Mouse (Mus musculus): ENCODE results near the gene Prss36. TPM values are rescaled to one million over a fixed set of nuclear protein-coding genes. Genes with fewer than 3 reads are reported as not detected.

Gene Prss36
- 7.9 and 10.1 TPM in 2 replicates for polyA plus RNA-seq (2015; fragmentation: Nextera tagmentation; extraction: Ambion mirVana)

DNA sequence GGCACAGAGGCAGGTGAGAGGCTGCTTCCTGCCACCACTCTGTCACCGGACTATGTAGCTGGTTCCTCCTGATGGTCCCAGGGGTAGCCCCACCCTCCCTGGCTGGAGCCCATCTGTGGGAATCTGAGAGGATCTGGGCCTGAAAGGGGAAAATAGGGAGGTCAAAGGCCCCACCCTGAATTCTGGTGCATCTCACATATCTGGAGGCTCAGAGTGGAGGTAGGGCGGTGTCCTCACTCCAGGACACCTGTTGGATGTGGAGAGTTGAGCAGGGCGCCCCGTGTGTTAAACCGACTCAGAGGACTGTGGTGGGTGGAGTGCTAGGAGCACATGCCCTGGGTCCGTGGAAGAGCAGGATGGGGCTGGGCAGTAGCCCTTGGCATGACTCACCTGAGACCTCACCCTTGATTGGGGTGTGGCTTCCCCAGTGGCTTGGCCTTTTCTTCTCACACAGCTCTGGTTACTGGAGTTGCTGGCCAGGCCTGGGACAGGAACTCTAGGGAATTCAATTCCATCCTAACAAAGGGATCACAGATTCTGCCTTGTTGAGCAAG lies at the start of gene Prss36:
TSS of gene Prss36 (minus strand) at position 256 of the 554 bp plus-strand sequence.
- ATAC-seq, result no peak
- 83% methylated on average over 6 of the region's 6 CpGs for WGBS
- no peaks in the 10 kb centered on the region for H3K9me3 ChIP-seq (replicated peaks)
- H3K4me3 ChIP-seq, result no peak within 1 kb of the TSS
- H3K4me2 ChIP-seq, result no peak within 1 kb of the TSS
- no peak within 1 kb of the TSS for H3K27ac ChIP-seq
- H3K4me1 ChIP-seq, result no peaks in the 10 kb centered on the region
- H3K9ac ChIP-seq, result no peak within 1 kb of the TSS
- H3K27me3 ChIP-seq, result peaks cover 40% of the 10 kb centered on the region
- H3K36me3 ChIP-seq (ENCODE audit: poor library complexity, severe bottlenecking), result no peaks in the 10 kb centered on the region

DNA sequence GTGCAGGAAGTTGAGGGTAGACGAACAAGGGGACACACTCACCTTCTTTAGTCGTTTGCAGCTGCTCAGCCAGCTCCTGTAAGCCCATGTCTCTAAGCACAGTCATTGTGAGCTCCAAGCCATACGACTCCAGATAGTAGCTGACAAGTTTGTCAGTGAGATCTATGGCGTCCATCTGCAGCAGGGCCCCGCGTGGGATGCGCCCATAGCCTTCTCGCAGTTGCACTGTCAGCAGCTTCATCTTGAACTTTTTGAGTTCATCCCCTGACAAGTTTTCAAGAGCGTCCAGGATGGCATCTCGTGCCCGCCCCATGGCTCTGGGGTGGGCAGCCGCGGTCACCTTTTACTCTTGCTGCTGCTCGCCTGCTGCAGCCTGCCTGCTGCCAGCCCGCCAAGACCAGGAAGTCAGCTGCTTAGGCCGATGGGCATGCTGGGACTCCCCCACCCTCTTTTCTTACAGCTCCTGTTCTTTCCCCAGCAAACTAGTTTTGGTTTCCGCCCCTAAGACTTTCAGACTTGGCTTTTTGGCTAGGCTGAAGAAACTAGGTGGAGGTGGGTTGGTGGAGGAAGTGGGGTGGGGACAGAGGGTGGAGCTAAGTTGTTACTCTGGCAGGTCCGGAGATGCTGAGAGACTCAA lies 46.9 kb upstream of the Prss36 start, which contains the start of gene Pycard:
TSS of gene Pycard (minus strand) at position 527 of the 637 bp plus-strand sequence.
- Histone ChIP-seq H3K9me3 (replicated peaks) (no peaks in the 10 kb centered on the region), H3K36me3 (ENCODE audit: poor library complexity, severe bottlenecking) (peaks cover 23% of the 10 kb centered on the region), H3K4me1 (no peaks in the 10 kb centered on the region), H3K4me3 (no peak within 1 kb of the TSS), H3K9ac (no peak within 1 kb of the TSS), H3K27me3 (no peaks in the 10 kb centered on the region), H3K4me2 (peak within 1 kb of the TSS; percentile 19), H3K27ac (no peak within 1 kb of the TSS)
- WGBS, result 23% methylated on average over 18 of the region's 18 CpGs
- ATAC-seq, result no peak

DNA sequence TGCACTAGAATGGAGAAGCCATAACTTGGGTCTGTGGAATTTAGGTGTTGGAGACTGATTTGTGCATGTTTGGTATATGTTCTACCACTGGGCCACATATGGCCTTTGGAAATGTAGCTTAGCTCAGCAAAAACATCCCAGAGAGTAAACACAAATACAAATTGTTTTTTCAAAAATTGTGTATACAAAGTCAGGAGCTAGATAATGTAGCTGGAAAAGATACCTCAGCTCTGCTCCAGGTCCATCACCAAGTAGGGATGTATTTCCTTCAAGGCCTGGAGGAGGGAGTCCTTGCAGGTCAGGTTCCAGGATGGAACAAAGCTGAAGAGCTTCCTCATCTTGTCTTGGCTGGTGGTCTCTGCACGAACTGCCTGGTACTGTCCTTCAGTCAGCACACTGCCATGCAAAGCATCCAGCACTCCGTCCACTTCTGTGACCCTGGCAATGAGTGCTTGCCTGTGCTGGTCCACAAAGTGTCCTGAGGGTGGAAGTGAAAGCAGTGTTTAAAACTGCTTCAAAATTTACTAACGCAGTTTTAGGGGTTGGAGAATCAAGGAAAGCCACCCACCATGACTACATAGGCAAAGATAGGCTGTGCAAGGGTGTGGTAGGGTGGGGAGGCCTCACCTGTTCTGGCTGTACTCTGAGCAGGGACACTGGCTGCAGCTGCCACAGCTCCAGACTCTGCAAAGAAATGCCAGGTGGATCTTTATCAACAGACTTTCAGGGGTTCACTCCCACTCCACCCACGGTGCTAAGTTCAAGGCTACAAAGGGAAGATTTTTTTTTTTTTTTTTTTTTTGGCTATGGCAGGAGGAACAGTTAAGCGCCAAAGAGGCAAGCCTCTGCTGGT lies 46.2 kb upstream of the Prss36 start:
- Histone ChIP-seq H3K27ac (no peak overlapping the region), H3K4me1 (no peaks in the 10 kb centered on the region), H3K4me2 (no peak overlapping the region), H3K27me3 (no peaks in the 10 kb centered on the region), H3K4me3 (no peak overlapping the region), H3K9ac (no peak overlapping the region), H3K36me3 (ENCODE audit: poor library complexity, severe bottlenecking) (peaks cover 30% of the 10 kb centered on the region), H3K9me3 (replicated peaks) (no peaks in the 10 kb centered on the region)
- no peak for ATAC-seq
- 43% methylated on average over 5 of the region's 5 CpGs for WGBS

DNA sequence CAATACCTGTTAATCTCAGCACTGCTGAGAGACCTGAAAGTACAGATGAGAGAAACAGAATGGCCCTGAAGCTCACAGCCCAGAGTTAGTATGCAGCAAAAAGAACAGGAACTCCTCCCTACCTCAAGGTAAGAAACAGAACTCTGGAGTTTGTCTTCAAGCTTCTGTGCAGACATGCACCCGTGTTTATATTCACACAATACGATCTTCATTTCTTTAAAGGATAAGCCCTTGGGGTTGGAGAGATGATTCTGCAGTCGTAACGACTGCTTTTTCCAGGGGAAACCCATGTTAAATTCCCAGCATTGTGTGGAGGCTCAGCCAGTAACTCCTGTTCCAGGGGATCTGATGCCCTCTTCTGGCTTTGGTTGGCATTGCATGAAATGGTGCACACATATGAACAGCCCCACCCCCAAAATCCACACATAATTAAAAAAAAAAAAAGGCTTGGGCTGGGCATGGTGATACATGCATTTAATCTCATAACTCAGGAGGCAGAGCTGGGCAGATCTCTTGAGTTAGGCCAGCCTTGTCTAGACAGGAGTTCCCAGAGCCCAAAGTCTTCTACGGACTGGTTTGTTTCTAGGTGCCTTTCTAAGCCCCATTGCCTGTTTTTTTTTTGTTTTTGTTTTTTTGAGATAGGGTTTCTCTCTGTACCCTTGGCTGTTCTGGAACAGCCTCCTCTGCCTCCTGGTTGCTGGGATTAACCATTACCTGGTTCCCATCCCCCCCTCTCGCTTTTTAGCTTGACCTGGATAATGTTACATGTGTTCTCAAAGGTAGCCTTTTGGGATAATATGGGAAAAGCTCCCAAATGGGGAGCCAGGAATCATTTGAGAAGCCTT lies 45.3 kb upstream of the Prss36 start:
- Histone ChIP-seq H3K36me3 (ENCODE audit: poor library complexity, severe bottlenecking) (peaks cover 39% of the 10 kb centered on the region), H3K4me3 (no peak overlapping the region), H3K9ac (no peak overlapping the region), H3K27ac (no peak overlapping the region), H3K4me1 (no peaks in the 10 kb centered on the region), H3K9me3 (replicated peaks) (no peaks in the 10 kb centered on the region), H3K27me3 (no peaks in the 10 kb centered on the region), H3K4me2 (no peak overlapping the region)
- 53% methylated on average over 6 of the region's 6 CpGs for WGBS
- ATAC-seq, result peak; percentile 77

DNA sequence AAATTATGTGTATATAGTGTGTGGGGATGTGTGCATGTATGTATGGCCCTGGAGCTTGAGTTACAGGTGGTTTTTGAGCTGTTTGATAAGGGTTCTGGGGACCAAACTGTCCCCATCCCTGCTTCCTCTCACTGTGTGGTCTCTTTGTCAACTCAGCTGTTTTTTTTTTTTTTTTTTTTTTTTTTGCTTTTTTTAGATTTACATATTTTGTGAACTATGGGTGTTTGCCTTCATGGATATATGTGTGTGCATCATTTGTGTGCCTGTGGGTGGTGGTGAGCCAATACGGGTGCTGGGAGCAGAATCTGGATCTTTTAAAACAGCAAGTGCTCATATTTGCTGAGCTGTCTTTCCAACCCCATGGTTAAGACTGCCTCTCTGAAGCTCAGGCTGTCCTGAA lies 42.4 kb upstream of the Prss36 start:
- peaks cover 68% of the 10 kb centered on the region for H3K36me3 ChIP-seq (ENCODE audit: poor library complexity, severe bottlenecking)
- H3K4me1 ChIP-seq, result no peaks in the 10 kb centered on the region
- no peak overlapping the region for H3K4me3 ChIP-seq
- no peak overlapping the region for H3K27ac ChIP-seq
- no peak overlapping the region for H3K9ac ChIP-seq
- H3K4me2 ChIP-seq, result no peak overlapping the region
- H3K27me3 ChIP-seq, result no peaks in the 10 kb centered on the region
- WGBS, result 100% methylated on average over 1 of the region's 1 CpGs
- ATAC-seq, result no peak
- H3K9me3 ChIP-seq (replicated peaks), result no peaks in the 10 kb centered on the region

DNA sequence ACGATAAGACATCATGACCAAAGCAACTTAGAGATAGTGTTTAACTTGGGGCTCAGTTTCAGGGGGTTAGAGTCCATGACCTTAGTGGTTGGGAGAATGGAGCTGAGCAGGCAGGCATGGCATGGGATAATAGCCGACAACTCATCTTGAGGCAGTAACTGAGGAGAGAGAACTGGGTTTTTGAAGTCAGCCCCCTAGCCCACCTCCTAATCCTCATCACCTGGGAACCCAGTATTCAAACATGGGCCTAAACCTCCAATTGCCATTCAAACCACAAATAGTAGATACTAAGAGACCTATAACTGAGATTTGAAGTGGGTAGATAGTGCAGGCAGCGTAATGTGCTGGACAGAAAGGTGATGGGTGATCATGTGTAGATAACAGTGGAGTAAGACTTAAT lies 34.1 kb upstream of the Prss36 start:
- WGBS, result 95% methylated on average over 3 of the region's 3 CpGs
- Histone ChIP-seq H3K4me2 (no peak overlapping the region), H3K27me3 (no peaks in the 10 kb centered on the region), H3K36me3 (ENCODE audit: poor library complexity, severe bottlenecking) (peaks cover 99% of the 10 kb centered on the region), H3K9me3 (replicated peaks) (no peaks in the 10 kb centered on the region), H3K4me3 (no peak overlapping the region), H3K27ac (no peak overlapping the region), H3K4me1 (no peaks in the 10 kb centered on the region), H3K9ac (no peak overlapping the region)
- no peak for ATAC-seq

DNA sequence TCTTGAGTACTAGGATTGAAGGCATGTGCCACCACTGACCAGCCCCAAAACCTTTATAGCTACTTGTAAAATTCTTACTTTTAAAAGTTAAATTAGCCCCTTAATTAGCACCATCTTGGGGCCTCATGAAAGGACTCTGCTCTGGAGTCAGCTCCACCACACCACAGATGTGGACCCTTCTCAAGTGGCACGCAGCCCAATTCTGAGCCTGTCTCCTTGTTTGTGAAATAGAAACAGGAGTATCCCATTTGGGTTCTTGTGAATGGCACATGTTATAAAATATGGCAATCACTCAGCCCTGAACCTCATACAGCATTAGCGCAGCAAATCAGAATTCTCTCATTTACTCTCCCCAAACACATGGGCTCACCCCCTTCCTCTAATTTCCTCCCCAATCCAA lies 32.3 kb upstream of the Prss36 start:
- peaks cover 5% of the 10 kb centered on the region for H3K4me1 ChIP-seq
- H3K4me2 ChIP-seq, result no peak overlapping the region
- no peaks in the 10 kb centered on the region for H3K27me3 ChIP-seq
- 94% methylated on average over 2 of the region's 2 CpGs for WGBS
- H3K9ac ChIP-seq, result no peak overlapping the region
- H3K9me3 ChIP-seq (replicated peaks), result no peaks in the 10 kb centered on the region
- H3K36me3 ChIP-seq (ENCODE audit: poor library complexity, severe bottlenecking), result peaks cover 99% of the 10 kb centered on the region
- no peak overlapping the region for H3K4me3 ChIP-seq
- no peak overlapping the region for H3K27ac ChIP-seq
- no peak for ATAC-seq

DNA sequence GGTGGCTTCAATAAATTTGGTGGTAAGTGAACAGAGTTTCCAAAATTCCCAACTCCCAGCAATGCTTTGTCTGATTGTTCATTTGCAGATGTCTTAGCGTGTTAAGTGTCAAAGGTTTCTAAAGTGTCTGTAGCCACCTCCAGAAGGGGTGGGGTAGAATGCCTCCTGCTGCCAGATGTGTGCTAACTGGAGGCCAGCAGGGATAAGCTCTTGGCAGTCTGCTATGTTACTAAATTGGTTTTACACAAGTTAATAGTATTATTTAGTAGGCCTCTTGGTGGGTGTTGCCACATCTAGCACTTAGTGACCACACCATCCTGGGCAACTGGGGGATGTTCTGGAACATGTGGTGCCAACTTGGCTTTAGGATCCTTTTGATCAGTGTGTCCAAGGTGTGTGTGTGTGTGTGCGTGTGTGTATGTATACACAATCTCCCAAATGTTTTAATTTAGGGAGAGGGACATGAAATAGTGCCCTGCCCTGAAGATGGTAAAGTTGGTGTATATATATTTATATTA lies 27.9 kb upstream of the Prss36 start:
- WGBS, result 86% methylated on average over 2 of the region's 2 CpGs

DNA sequence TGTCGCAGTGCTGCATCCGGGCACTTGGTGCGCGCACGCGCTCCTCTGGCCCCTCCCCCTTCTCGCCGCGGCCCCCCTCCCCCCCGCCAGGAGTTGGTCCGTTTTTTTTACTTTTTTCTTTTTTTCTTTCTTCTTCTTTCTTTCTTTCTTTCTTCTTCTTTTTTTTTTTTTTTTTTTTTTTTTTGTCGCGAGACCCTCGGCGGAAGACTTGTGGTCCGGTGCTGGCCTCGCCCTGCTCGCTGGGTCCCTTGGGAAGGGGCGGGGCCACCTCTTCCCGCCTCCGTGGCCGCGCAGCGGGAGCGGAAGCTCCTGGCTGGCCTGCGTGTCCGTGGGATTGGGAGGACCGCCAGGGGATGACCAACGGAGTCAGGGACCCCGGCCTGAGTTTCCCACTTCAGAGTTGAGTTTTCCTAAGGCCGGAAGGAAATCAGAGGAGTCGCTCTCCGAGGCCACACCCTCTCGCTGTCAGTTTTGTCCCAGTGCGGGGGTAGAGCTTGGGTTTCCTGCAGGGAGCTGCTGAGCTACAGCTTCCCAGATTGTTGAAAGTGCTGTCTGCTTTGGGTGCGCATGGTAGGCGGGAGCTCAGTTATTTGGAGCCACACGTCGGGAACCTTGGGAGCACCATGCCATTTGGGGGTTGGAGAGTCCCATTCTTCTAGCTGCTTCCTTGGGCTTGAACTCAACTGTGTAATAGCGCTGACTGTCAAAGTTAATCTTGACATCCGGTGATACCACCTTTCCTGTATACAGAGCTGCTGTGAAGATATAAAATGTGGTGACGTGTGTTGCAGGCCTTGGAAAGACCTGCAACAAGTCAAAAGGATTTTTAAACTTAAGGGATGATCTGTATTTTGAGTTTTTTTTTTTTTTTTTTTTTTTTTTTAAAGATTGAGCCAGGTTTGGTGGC lies 21.6 kb upstream of the Prss36 start:
- WGBS, result under 1% methylated on average over 39 of the region's 42 CpGs
- H3K36me3 ChIP-seq (ENCODE audit: poor library complexity, severe bottlenecking), result peaks cover 37% of the 10 kb centered on the region
- H3K27me3 ChIP-seq, result no peaks in the 10 kb centered on the region
- H3K9me3 ChIP-seq (replicated peaks), result no peaks in the 10 kb centered on the region
- ATAC-seq, result peak; percentile 32; the same call in 1 of the 2 replicates
- peak overlapping the region; percentile 96 for H3K27ac ChIP-seq
- peaks cover 29% of the 10 kb centered on the region for H3K4me1 ChIP-seq
- H3K4me2 ChIP-seq, result peak overlapping the region; percentile 92
- peak overlapping the region; percentile 98 for H3K4me3 ChIP-seq
- peak overlapping the region; percentile 99 for H3K9ac ChIP-seq

More for the DNA sequence above, 27.9 kb upstream of the Prss36 start:
- Histone ChIP-seq H3K9ac (no peak overlapping the region), H3K27me3 (no peaks in the 10 kb centered on the region), H3K4me2 (no peak overlapping the region), H3K4me3 (no peak overlapping the region), H3K36me3 (ENCODE audit: poor library complexity, severe bottlenecking) (peaks cover 97% of the 10 kb centered on the region), H3K27ac (no peak overlapping the region), H3K4me1 (peaks cover 16% of the 10 kb centered on the region), H3K9me3 (replicated peaks) (no peaks in the 10 kb centered on the region)
- ATAC-seq, result no peak

DNA sequence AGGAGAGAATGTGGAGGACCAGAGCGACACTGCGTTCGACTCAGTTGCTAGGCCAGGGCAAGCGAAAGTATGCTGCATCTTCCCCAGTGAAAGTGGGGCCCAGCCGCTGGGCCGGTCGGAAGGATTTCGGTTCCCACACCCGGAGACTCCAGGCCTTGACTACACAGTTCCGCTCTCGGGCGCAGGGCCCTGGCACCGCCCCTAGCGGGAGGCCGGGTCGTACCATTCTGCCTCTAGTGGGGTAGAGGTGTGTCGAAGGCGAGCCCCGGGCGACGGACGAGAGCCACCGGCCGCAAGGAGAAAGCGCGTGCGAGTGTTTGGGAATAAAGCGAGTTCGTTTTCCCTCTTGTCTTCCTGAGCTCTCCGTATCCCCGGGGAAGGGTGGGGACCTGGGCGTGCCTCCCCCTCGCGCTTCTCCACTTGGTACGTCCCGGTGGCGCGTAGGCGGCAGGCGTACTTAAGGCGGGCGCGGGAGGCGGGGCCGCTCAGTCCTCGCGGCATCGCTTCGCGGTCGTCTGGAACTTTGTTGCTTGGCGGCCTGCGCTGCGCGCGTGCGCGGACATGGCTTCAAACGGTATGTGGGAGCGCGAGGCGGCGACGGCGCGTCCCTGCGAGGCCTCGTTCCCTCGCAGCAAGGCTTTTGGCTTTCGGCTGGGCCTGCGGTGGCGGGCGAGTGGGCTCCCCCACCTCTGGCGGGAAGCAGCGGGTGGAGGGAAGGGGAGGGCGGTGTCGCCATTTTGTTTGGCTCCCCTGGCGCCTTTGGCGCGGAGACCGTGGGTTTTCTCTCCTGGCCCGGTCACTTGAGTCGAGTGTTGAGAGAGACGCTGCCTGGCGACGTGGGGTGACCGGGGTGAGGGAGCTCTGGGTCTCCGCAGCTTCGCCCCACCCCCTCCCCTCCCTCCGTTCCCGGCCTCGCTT lies 20.7 kb upstream of the Prss36 start, which contains the start of gene Fus:
TSS of gene Fus (plus strand) at position 454 of the 918 bp plus-strand sequence.
- H3K36me3 ChIP-seq (ENCODE audit: poor library complexity, severe bottlenecking), result peaks cover 28% of the 10 kb centered on the region
- peak within 1 kb of the TSS; percentile 98 for H3K4me3 ChIP-seq
- H3K9ac ChIP-seq, result peak within 1 kb of the TSS; percentile 99
- peaks cover 29% of the 10 kb centered on the region for H3K4me1 ChIP-seq
- H3K27me3 ChIP-seq, result no peaks in the 10 kb centered on the region
- peak within 1 kb of the TSS; percentile 92 for H3K4me2 ChIP-seq
- peak within 1 kb of the TSS; percentile 96 for H3K27ac ChIP-seq
- under 1% methylated on average over 91 of the region's 92 CpGs for WGBS
- ATAC-seq, result peak; percentile 96
- no peaks in the 10 kb centered on the region for H3K9me3 ChIP-seq (replicated peaks)

Measured in forebrain, embryonic 13.5 days (tissue).